Mouse (Mus musculus) myocyte (in vitro differentiated cells): Measurements from ENCODE around the gene Tbcb. TPM values are rescaled to one million over a fixed set of nuclear protein-coding genes. Genes with fewer than 3 reads are reported as not detected.

ENCODE experiments used
- H3K27me3 ChIP-seq: one replicate; pipeline ENCODE4 v1.6.1; 2011; ENCODE audit not compliant: control insufficient read depth, insufficient read depth, insufficient read length
- H3K36me3 ChIP-seq: one replicate; pipeline ENCODE4 v1.6.1; 2011; ENCODE audit not compliant: control insufficient read depth, insufficient read depth
- H3K4me2 ChIP-seq: one replicate; pipeline ENCODE4 v1.6.1; 2011; ENCODE audit warnings: low read depth, control low read depth
- H3K4me3 ChIP-seq: one replicate; pipeline ENCODE4 v1.5.1; 2011; ENCODE audit warnings: mild to moderate bottlenecking, control low read depth, moderate library complexity
- H3K79me2 ChIP-seq: one replicate; pipeline ENCODE4 v1.6.1; 2011; ENCODE audit not compliant: control insufficient read depth, insufficient read depth
- H3ac ChIP-seq: one replicate; pipeline ENCODE4 v1.6.1; 2011; ENCODE audit not compliant: control insufficient read depth, insufficient read length
- CEBPB ChIP-seq: IDR thresholded peaks from 2 replicates; pipeline ENCODE4 v1.6.1; 2011; ENCODE audit warnings: mild to moderate bottlenecking, moderate library complexity; ENCODE audit not compliant: poor library complexity, insufficient read depth, severe bottlenecking
- E2F4 ChIP-seq: IDR thresholded peaks from one replicate; pipeline ENCODE4 v1.6.1; 2011; ENCODE audit warnings: mild to moderate bottlenecking, control low read depth, moderate library complexity; ENCODE audit not compliant: insufficient read depth
- MAX ChIP-seq: IDR thresholded peaks from one replicate; pipeline ENCODE4 v1.6.1; 2011; ENCODE audit warnings: low read depth, mild to moderate bottlenecking, control low read depth
- MYOD1 ChIP-seq, 3 experiments: IDR thresholded peaks; one replicate each; pipeline ENCODE4 v1.6.1; 2011; ENCODE audit warnings: control low read depth in 2 of 3, low read depth in 2 of 3, mild to moderate bottlenecking in 2 of 3, moderate library complexity in 1 of 3; ENCODE audit not compliant: insufficient read length in 2 of 3, control insufficient read depth in 1 of 3
- MYOG ChIP-seq, 3 experiments: IDR thresholded peaks; one replicate each; pipeline ENCODE4 v1.6.1; 2011; ENCODE audit warnings: control low read depth in 2 of 3, low read depth in 2 of 3, mild to moderate bottlenecking in 2 of 3; ENCODE audit not compliant: insufficient read length in 2 of 3, control insufficient read depth in 1 of 3, insufficient read depth in 1 of 3
- POLR2A ChIP-seq: IDR thresholded peaks from one replicate; pipeline ENCODE4 v1.6.1; 2011; ENCODE audit warnings: low read depth, mild to moderate bottlenecking, control low read depth, moderate library complexity; ENCODE audit not compliant: insufficient read length
- POLR2AphosphoS2 ChIP-seq: IDR thresholded peaks from one replicate; pipeline ENCODE4 v1.6.1; 2011; ENCODE audit warnings: low read depth, control low read depth; ENCODE audit not compliant: insufficient read length
- REST ChIP-seq: IDR thresholded peaks from one replicate; pipeline ENCODE4 v1.6.1; 2011; ENCODE audit warnings: mild to moderate bottlenecking, control low read depth, moderate library complexity; ENCODE audit not compliant: insufficient read depth, insufficient read length
- SRF ChIP-seq: IDR thresholded peaks from one replicate; pipeline ENCODE4 v1.6.1; 2011; ENCODE audit warnings: low read depth; ENCODE audit not compliant: control insufficient read depth, insufficient read length
- TCF12 ChIP-seq: IDR thresholded peaks from one replicate; pipeline ENCODE4 v1.6.1; 2011; ENCODE audit warnings: mild to moderate bottlenecking, control low read depth; ENCODE audit not compliant: poor library complexity, insufficient read depth, severe bottlenecking
- TCF3 ChIP-seq: IDR thresholded peaks from one replicate; pipeline ENCODE4 v1.6.1; 2011; ENCODE audit warnings: low read depth, control low read depth; ENCODE audit not compliant: insufficient read length
- USF1 ChIP-seq: IDR thresholded peaks from one replicate; pipeline ENCODE4 v1.6.1; 2011; ENCODE audit warnings: low read depth, mild to moderate bottlenecking, control low read depth, moderate library complexity
- polyA plus RNA-seq: library from polyadenylated mRNA; unstranded; fragments of >200 nt; fragmentation: generic; extraction: Trizol; gene quantifications from one replicate; pipeline ENCODE4 v1.2.1, GENCODE M21; 2012; ENCODE audit warnings: missing spikeins

The Tbcb gene
- polyA plus RNA-seq, 1 experiment, result 147 TPM

GRCm38 (mm10) chr7:30181308-30181707 is 50.8 kb downstream of the Tbcb start:
- Histone ChIP-seq H3K27me3 (no peaks in the 10 kb centered on the region), H3K36me3 (peaks cover 10% of the 10 kb centered on the region), H3K4me3 (no peak overlapping the region), H3ac (no peak overlapping the region), H3K4me2 (no peak overlapping the region), H3K79me2 (no peaks in the 10 kb centered on the region)
- no peak for TF ChIP-seq MYOD1 (IDR thresholded peaks at IDR 0.05; ENCODE audit: control insufficient read depth in 1 of 3, insufficient read length in 2 of 3, low read depth in 2 of 3)
- no peak for TF ChIP-seq USF1
- TF ChIP-seq E2F4, result no peak
- TF ChIP-seq CEBPB, result no peak
- TF ChIP-seq TCF12, result no peak
- no peak for TF ChIP-seq MYOG (IDR thresholded peaks at IDR 0.05; ENCODE audit: control insufficient read depth in 1 of 3, insufficient read depth in 1 of 3, insufficient read length in 2 of 3, low read depth in 2 of 3)
- no peak for TF ChIP-seq TCF3
- TF ChIP-seq MAX, result no peak
- no peak for TF ChIP-seq POLR2A
- no peak for TF ChIP-seq SRF
- TF ChIP-seq POLR2AphosphoS2, result no peak

DNA sequence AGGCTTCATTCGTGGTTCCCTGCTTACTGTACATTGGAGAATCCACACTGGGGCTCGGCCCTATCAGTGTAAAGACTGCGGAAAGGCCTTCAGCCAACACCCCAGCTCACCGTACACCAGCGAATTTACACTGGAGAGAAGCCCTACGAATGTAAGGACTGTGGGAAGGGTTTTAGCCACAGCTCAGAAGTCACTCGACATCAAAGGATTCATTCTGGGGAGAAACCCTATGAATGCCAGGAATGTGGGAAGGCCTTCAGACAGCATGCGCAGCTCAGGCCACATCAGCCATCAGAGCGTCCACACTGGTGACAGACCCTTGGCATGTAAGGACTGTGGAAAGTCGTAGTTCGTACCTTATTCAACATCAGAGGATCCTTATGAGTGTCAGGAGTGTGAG is 53.8 kb downstream of the Tbcb start:
- Histone ChIP-seq H3ac (no peak overlapping the region), H3K79me2 (no peaks in the 10 kb centered on the region), H3K4me3 (no peak overlapping the region), H3K36me3 (peaks cover 5% of the 10 kb centered on the region), H3K27me3 (no peaks in the 10 kb centered on the region), H3K4me2 (no peak overlapping the region)
- TF ChIP-seq TCF3 (no peak), E2F4 (no peak), MAX (no peak), MYOG (IDR thresholded peaks at IDR 0.05; ENCODE audit: control insufficient read depth in 1 of 3, insufficient read depth in 1 of 3, insufficient read length in 2 of 3, low read depth in 2 of 3) (no peak), POLR2AphosphoS2 (no peak), TCF12 (no peak), REST (no peak), USF1 (no peak), CEBPB (no peak), MYOD1 (IDR thresholded peaks at IDR 0.05; ENCODE audit: control insufficient read depth in 1 of 3, insufficient read length in 2 of 3, low read depth in 2 of 3) (no peak), POLR2A (no peak), SRF (no peak)

GRCm38 (mm10) chr7:30176474-30176873 is 55.6 kb downstream of the Tbcb start:
- Histone ChIP-seq H3K4me3 (no peak overlapping the region), H3K36me3 (peaks cover 5% of the 10 kb centered on the region), H3ac (no peak overlapping the region), H3K79me2 (no peaks in the 10 kb centered on the region), H3K27me3 (no peaks in the 10 kb centered on the region), H3K4me2 (no peak overlapping the region)
- no peak for TF ChIP-seq POLR2AphosphoS2
- no peak for TF ChIP-seq USF1
- TF ChIP-seq CEBPB, result no peak
- no peak for TF ChIP-seq MYOG (IDR thresholded peaks at IDR 0.05; ENCODE audit: control insufficient read depth in 1 of 3, insufficient read depth in 1 of 3, insufficient read length in 2 of 3, low read depth in 2 of 3)
- TF ChIP-seq REST, result no peak
- TF ChIP-seq TCF12, result no peak
- TF ChIP-seq E2F4, result no peak
- no peak for TF ChIP-seq POLR2A
- TF ChIP-seq MAX, result no peak
- no peak for TF ChIP-seq MYOD1 (IDR thresholded peaks at IDR 0.05; ENCODE audit: control insufficient read depth in 1 of 3, insufficient read length in 2 of 3, low read depth in 2 of 3)

Other genes starting within 250 kb of the Tbcb start
- gene Zfp568, start 248.3 kb downstream of the Tbcb start, polyA plus RNA-seq, result 27.4 TPM
- gene Zfp14, start 180.9 kb downstream of the Tbcb start, polyA plus RNA-seq, result 0.97 TPM
- 2.8 TPM for gene Zfp82, start 159.4 kb downstream of the Tbcb start, polyA plus RNA-seq
- gene Gm26920, start 141.9 kb downstream of the Tbcb start, polyA plus RNA-seq, result 0.32 TPM
- 4.3 TPM for gene Zfp566, start 141.7 kb downstream of the Tbcb start, polyA plus RNA-seq
- 11.3 TPM for gene Zfp260, start 137.5 kb downstream of the Tbcb start, polyA plus RNA-seq
- gene Zfp382, start 110.3 kb downstream of the Tbcb start, polyA plus RNA-seq, result 1.1 TPM
- 13.2 TPM for gene Zfp146, start 62.5 kb downstream of the Tbcb start, polyA plus RNA-seq
- 112 TPM for gene Cox7a1, start 48.1 kb downstream of the Tbcb start, polyA plus RNA-seq
- gene Capns1, start 33.5 kb downstream of the Tbcb start, polyA plus RNA-seq, result 622 TPM
- gene Polr2i, start 324 bp downstream of the Tbcb start, polyA plus RNA-seq, result 174 TPM
- gene Ovol3, start 3.5 kb upstream of the Tbcb start, polyA plus RNA-seq, result not detected
- 0.02 TPM for gene Thap8, start 47.8 kb upstream of the Tbcb start, polyA plus RNA-seq
- gene Wdr62, start 48.1 kb upstream of the Tbcb start, polyA plus RNA-seq, result 5.0 TPM
- 19.4 TPM for gene Clip3, start 59.5 kb upstream of the Tbcb start, polyA plus RNA-seq
- 33.9 TPM for gene Alkbh6, start 76.4 kb upstream of the Tbcb start, polyA plus RNA-seq
- gene Syne4, start 82.5 kb upstream of the Tbcb start, polyA plus RNA-seq, result 1.2 TPM
- gene E130208F15Rik, start 89.5 kb upstream of the Tbcb start, polyA plus RNA-seq, result 4.0 TPM
- gene Sdhaf1, start 91.6 kb upstream of the Tbcb start, polyA plus RNA-seq, result 13.6 TPM
- gene Lrfn3, start 130.5 kb upstream of the Tbcb start, polyA plus RNA-seq, result 0.66 TPM
- not detected for gene Tyrobp, start 181.5 kb upstream of the Tbcb start, polyA plus RNA-seq
- gene Hcst, start 187.6 kb upstream of the Tbcb start, polyA plus RNA-seq, result not detected
- 0.07 TPM for gene Nfkbid, start 189.5 kb upstream of the Tbcb start, polyA plus RNA-seq
- gene Aplp1, start 213.3 kb upstream of the Tbcb start, polyA plus RNA-seq, result 0.26 TPM
- not detected for gene Kirrel2, start 225.4 kb upstream of the Tbcb start, polyA plus RNA-seq
- 0.43 TPM for gene Nphs1, start 226.0 kb upstream of the Tbcb start, polyA plus RNA-seq